Mouse (Mus musculus) spleen, postnatal 4 days (tissue): Measurements from ENCODE around the gene Gm9964.

Experiments
- DNase-seq, 2 experiments: peaks; one replicate each; pipeline ENCODE4 v3.0.0; 2022; ENCODE audit warnings: low spot score in 2 of 2

Gm9964 gene

GRCm38 (mm10) chr11:79253542-79254390, 42.9 kb downstream of the Gm9964 start:
- peak; percentile 64 to 84 for DNase-seq

- DNase-seq = no peak
Measured at GRCm38 (mm10) chr11:79252881-79253541, 43.7 kb downstream of the Gm9964 start.
